Mouse (Mus musculus) Muller cell, postnatal 12 days (primary cell): Measurements from ENCODE around the gene Tmem11.
"Not testable (repeated sequence)": the region's sequence is repeated elsewhere in the genome, so short reads cannot be mapped to it uniquely, and the experiment has no call there.

Source experiments
- DNase-seq: peaks from one replicate; pipeline ENCODE4 v3.0.0-alpha.2; 2015; ENCODE audit errors: inconsistent ontology term

Tmem11 gene

GRCm38 (mm10) chr11:60886986-60887385, 7.9 kb upstream of the Tmem11 start:
- DNase-seq, result not testable (repeated sequence)

- peak; percentile 84 for DNase-seq
Observed at GRCm38 (mm10) chr11:60882386-60882785, 3.3 kb upstream of the Tmem11 start.

- peak; percentile 12 for DNase-seq
Observed at GRCm38 (mm10) chr11:60880559-60880958, 1.5 kb upstream of the Tmem11 start.

- DNase-seq, result no peak
Observed at GRCm38 (mm10) chr11:60879423-60879822, 351 bp upstream of the Tmem11 start.

GRCm38 (mm10) chr11:60878056-60878612, 938 bp downstream of the Tmem11 start:
- peak; percentile 90 for DNase-seq

GRCm38 (mm10) chr11:60873101-60873500, 6.0 kb downstream of the Tmem11 start:
- DNase-seq, result no peak

- DNase-seq, result no peak
Observed at GRCm38 (mm10) chr11:60871409-60871808, 7.7 kb downstream of the Tmem11 start.

GRCm38 (mm10) chr11:60869471-60869870, 9.6 kb downstream of the Tmem11 start:
- DNase-seq, result not testable (repeated sequence)

- DNase-seq, result no peak
Observed at GRCm38 (mm10) chr11:60867904-60868303, 11.2 kb downstream of the Tmem11 start.

- DNase-seq, result peak; percentile 10
Observed at GRCm38 (mm10) chr11:60867456-60867855, 11.6 kb downstream of the Tmem11 start.

- no peak for DNase-seq
Observed at GRCm38 (mm10) chr11:60866021-60866420, 13.1 kb downstream of the Tmem11 start.

GRCm38 (mm10) chr11:60864916-60865315, 14.2 kb downstream of the Tmem11 start:
- no peak for DNase-seq

GRCm38 (mm10) chr11:60864166-60864565, 14.9 kb downstream of the Tmem11 start:
- no peak for DNase-seq

GRCm38 (mm10) chr11:60863196-60863595, 15.9 kb downstream of the Tmem11 start:
- no peak for DNase-seq

- DNase-seq, result no peak
Observed at GRCm38 (mm10) chr11:60861993-60862392, 17.1 kb downstream of the Tmem11 start.

- no peak for DNase-seq
Observed at GRCm38 (mm10) chr11:60856587-60856986, 22.5 kb downstream of the Tmem11 start.

GRCm38 (mm10) chr11:60845415-60845814, 33.7 kb downstream of the Tmem11 start:
- DNase-seq, result no peak

GRCm38 (mm10) chr11:60843412-60843811, 35.7 kb downstream of the Tmem11 start:
- no peak for DNase-seq

- DNase-seq, result peak; percentile 44
Observed at GRCm38 (mm10) chr11:60841467-60842200, 37.4 kb downstream of the Tmem11 start.

- DNase-seq, result no peak
Observed at GRCm38 (mm10) chr11:60837644-60838406, 41.2 kb downstream of the Tmem11 start.

GRCm38 (mm10) chr11:60836897-60837296, 42.2 kb downstream of the Tmem11 start:
- DNase-seq, result no peak

GRCm38 (mm10) chr11:60830433-60831052, 48.5 kb downstream of the Tmem11 start, which contains the start of gene Dhrs7b:
Gene Dhrs7b (plus strand): TSS chr11:60830631.
- peak; percentile 88 for DNase-seq
